In the genomic region with DNA sequence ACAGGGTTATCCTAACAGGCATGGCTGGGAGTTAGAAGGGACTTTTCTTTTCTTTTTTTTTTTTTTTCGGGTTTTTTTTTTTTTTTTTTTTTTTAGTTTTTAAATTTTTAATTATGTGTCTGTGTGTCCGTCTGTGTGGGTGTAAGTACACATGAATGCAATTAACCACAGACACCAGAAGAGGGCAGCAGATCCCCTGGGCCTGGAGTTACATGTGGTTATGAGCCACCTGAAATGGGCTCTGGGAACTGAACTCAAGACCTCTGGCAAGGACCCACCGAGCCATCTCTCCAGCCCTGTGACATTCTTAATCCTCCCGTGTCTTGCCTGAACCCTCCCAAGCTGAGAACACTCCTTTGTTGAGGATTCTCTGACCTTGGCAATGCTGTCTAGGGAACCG, we compare ENCODE assay signal across 10 mouse cellular contexts.
DNase-seq lines count a peak whose midpoint lies in the region; ATAC-seq and TF ChIP-seq lines count a peak whose summit lies in the region.
"Had no signal": no experiment of that assay in that cellular context is flagged by ENCODE, and none has a peak within 500 bp of the region (broad histone marks: within the 10 kb centered on the region; RNA-seq: fewer than 3 reads in every experiment).

No protein-coding gene starts in this region.

- H3K4me2 ChIP-seq in lung, embryonic 14.5 days, result no peak overlapping the region
- no peak overlapping the region for H3K4me2 ChIP-seq in embryonic facial prominence, embryonic 15.5 days (replicated peaks)

- TF ChIP-seq POLR2A in cerebellum, adult 2 months (IDR thresholded peaks at IDR 0.05; ENCODE audit: borderline replicate concordance, insufficient read depth, low read length), result no peak

- DNase-seq in cerebellum, adult 2 months, result no peak
- DNase-seq in cerebellum, adult 8-10 months, result no peak
- peak; percentile 46 for DNase-seq in lung, embryonic 14.5 days
- DNase-seq in lung, postnatal 36 days, result no peak
- peak; percentile 40 for DNase-seq in splenic B cell, adult 2 months (ENCODE audit: low read depth, low spot score)
- no peak for DNase-seq in cerebellum, postnatal 36 days
- DNase-seq in natural killer cell, adult 2 months (ENCODE audit: low spot score in 2 of 2), result no peak
- DNase-seq: kidney, adult 8-10 months had no signal

- no peaks in the 10 kb centered on the region for H3K4me1 ChIP-seq in cerebellum, adult 2 months (ENCODE audit: control insufficient read depth, insufficient read depth, low read length)
- H3K4me1 ChIP-seq in lung, embryonic 14.5 days (ENCODE audit: insufficient read depth), result peaks cover 14% of the 10 kb centered on the region
- H3K4me1 ChIP-seq in embryonic facial prominence, embryonic 15.5 days, result peaks cover 67% of the 10 kb centered on the region

- no peak overlapping the region for H3K27ac ChIP-seq in cerebellum, adult 2 months (ENCODE audit: insufficient read depth, low read length)
- no peak overlapping the region for H3K27ac ChIP-seq in lung, embryonic 14.5 days (ENCODE audit: low read depth)
- peak overlapping the region; percentile 82 for H3K27ac ChIP-seq in embryonic facial prominence, embryonic 15.5 days (replicated peaks)

- H3K9me3 ChIP-seq in lung, embryonic 14.5 days (ENCODE audit: low read depth, low read length), result no peaks in the 10 kb centered on the region
- H3K9me3 ChIP-seq in embryonic facial prominence, embryonic 15.5 days (replicated peaks), result no peaks in the 10 kb centered on the region

- no peak overlapping the region for H3K9ac ChIP-seq in lung, embryonic 14.5 days
- H3K9ac ChIP-seq in embryonic facial prominence, embryonic 15.5 days, result no peak overlapping the region

- ATAC-seq in lung, embryonic 14.5 days (ENCODE audit: insufficient read depth), result no peak
- ATAC-seq in embryonic facial prominence, embryonic 15.5 days (ENCODE audit: insufficient number of reproducible peaks, low FRiP score, low TSS enrichment, low read depth), result no peak
- ATAC-seq: activated CD4-positive, CD25-positive, alpha-beta regulatory T cell, adult 4 months had no signal

- H3K27me3 ChIP-seq in cerebellum, adult 2 months (ENCODE audit: control insufficient read depth, insufficient read depth, low read length), result no peaks in the 10 kb centered on the region
- H3K27me3 ChIP-seq in lung, embryonic 14.5 days (ENCODE audit: insufficient read depth, low read length), result no peaks in the 10 kb centered on the region
- H3K27me3 ChIP-seq in embryonic facial prominence, embryonic 15.5 days, result no peaks in the 10 kb centered on the region
- H3K27me3 ChIP-seq in splenic B cell, adult 2 months (ENCODE audit: control insufficient read depth, insufficient read depth, low read length, poor library complexity, severe bottlenecking), result no peaks in the 10 kb centered on the region

- WGBS in cerebellum, adult 2 months, result 83% methylated on average over 5 of the region's 5 CpGs
- WGBS in lung, embryonic 14.5 days, result 90% methylated on average over 5 of the region's 5 CpGs
- WGBS in embryonic facial prominence, embryonic 15.5 days, result 79% methylated on average over 5 of the region's 5 CpGs

- no peak overlapping the region for H3K4me3 ChIP-seq in cerebellum, adult 2 months (replicated peaks; ENCODE audit: insufficient read depth, low read depth, low read length)
- no peak overlapping the region for H3K4me3 ChIP-seq in lung, embryonic 14.5 days (ENCODE audit: low read depth, low read length)
- no peak overlapping the region for H3K4me3 ChIP-seq in embryonic facial prominence, embryonic 15.5 days (replicated peaks)

- 0 out of 2 replicates have a peak, but pooled peaks have one; percentile 11 for TF ChIP-seq CTCF in cerebellum, adult 2 months (IDR thresholded peaks at IDR 0.05; ENCODE audit: borderline replicate concordance, insufficient read depth, low read depth, low read length)
- peak; percentile 48 for TF ChIP-seq CTCF in lung, embryonic 14.5 days (IDR thresholded peaks at IDR 0.05; ENCODE audit: low read depth)

- no peaks in the 10 kb centered on the region for H3K36me3 ChIP-seq in lung, embryonic 14.5 days (ENCODE audit: insufficient read depth)
- H3K36me3 ChIP-seq in embryonic facial prominence, embryonic 15.5 days, result no peaks in the 10 kb centered on the region
- no peaks in the 10 kb centered on the region for H3K36me3 ChIP-seq in splenic B cell, adult 2 months (ENCODE audit: control insufficient read depth, insufficient read depth, low read length, poor library complexity, severe bottlenecking)

Comparison
In these comparisons a context has a peak if more than half of its experiments do, and no peak if none do; other contexts are left out.
1. DNase-seq: peak in lung, embryonic 14.5 days (single experiment) and splenic B cell, adult 2 months (single experiment); none in cerebellum, adult 2 months (0 of 2), cerebellum, adult 8-10 months (single experiment), lung, postnatal 36 days (single experiment), cerebellum, postnatal 36 days (0 of 2) and natural killer cell, adult 2 months (0 of 2).